In the genomic region with DNA sequence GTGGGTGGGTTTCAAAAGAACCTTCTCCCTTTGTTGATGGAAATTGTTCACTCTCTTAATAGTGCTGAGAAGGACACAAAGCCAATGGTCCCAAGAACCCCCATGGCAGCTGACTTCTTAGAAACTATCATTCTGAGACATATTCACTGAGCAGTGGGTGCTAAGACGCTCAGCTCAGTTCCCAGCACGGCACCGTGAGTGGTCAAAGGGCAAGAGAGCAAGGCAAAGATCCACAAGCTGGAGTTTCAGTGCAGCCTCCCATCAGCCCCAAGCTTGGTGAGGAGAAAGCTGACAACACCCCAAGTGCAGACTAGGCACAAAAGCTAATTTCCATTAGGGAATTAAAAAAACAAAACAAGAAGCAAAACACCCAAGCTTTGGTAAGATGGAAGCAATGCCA, we compare ENCODE assay signal across 29 mouse cellular contexts. TPM values are rescaled to one million over a fixed set of nuclear protein-coding genes. Genes with fewer than 3 reads are reported as not detected.
A peak's percentile ranks its signal among the peaks of the same experiment; 100 is the strongest.
DNase-seq lines count a peak whose midpoint lies in the region; ATAC-seq lines count a peak whose summit lies in the region.
"Had no signal": no experiment of that assay in that cellular context is flagged by ENCODE, and none has a peak within 500 bp of the region (broad histone marks: within the 10 kb centered on the region; RNA-seq: fewer than 3 reads in every experiment).

No protein-coding gene starts in this region.

- H3K4me1 ChIP-seq in hindbrain, embryonic 13.5 days (replicated peaks), result peaks cover 89% of the 10 kb centered on the region
- H3K4me1 ChIP-seq in hindbrain, embryonic 16.5 days (ENCODE audit: control insufficient read depth, insufficient read depth, low read depth, low read length), result peaks cover 25% of the 10 kb centered on the region
- H3K4me1 ChIP-seq in kidney, embryonic 15.5 days, result peaks cover 89% of the 10 kb centered on the region
- H3K4me1 ChIP-seq in midbrain, embryonic 15.5 days, result peaks cover 67% of the 10 kb centered on the region
- peaks cover 61% of the 10 kb centered on the region for H3K4me1 ChIP-seq in midbrain, embryonic 14.5 days (ENCODE audit: control insufficient read depth, insufficient read depth, low read length)

- H3K36me3 ChIP-seq in hindbrain, embryonic 13.5 days, result peaks cover 11% of the 10 kb centered on the region
- no peaks in the 10 kb centered on the region for H3K36me3 ChIP-seq in hindbrain, embryonic 16.5 days (ENCODE audit: control insufficient read depth, insufficient read depth, low read length)
- H3K36me3 ChIP-seq in kidney, embryonic 15.5 days, result 0 out of 2 replicates have a peak, but pooled peaks cover 6% of the 10 kb centered on the region
- H3K36me3 ChIP-seq in midbrain, embryonic 15.5 days (replicated peaks), result no peaks in the 10 kb centered on the region
- peaks cover 5% of the 10 kb centered on the region; the same call in 1 of the 2 replicates for H3K36me3 ChIP-seq in midbrain, embryonic 14.5 days (ENCODE audit: control insufficient read depth, insufficient read depth, low read length)
- H3K36me3 ChIP-seq: heart, embryonic 15.5 days; limb, embryonic 12.5 days; neural tube, embryonic 12.5 days had no signal

- H3K9ac ChIP-seq in hindbrain, embryonic 13.5 days, result no peak overlapping the region
- H3K9ac ChIP-seq in hindbrain, embryonic 16.5 days (ENCODE audit: low read depth, low read length), result no peak overlapping the region
- no peak overlapping the region for H3K9ac ChIP-seq in kidney, embryonic 15.5 days
- H3K9ac ChIP-seq in midbrain, embryonic 15.5 days, result no peak overlapping the region
- H3K9ac ChIP-seq in midbrain, embryonic 14.5 days (replicated peaks; ENCODE audit: low read length), result no peak overlapping the region
- H3K9ac ChIP-seq: embryonic facial prominence, embryonic 13.5 days; forebrain, postnatal 0 days; heart, embryonic 15.5 days; limb, embryonic 12.5 days; liver, embryonic 15.5 days; lung, embryonic 14.5 days; neural tube, embryonic 12.5 days had no signal

- H3K4me3 ChIP-seq in hindbrain, embryonic 13.5 days, result no peak overlapping the region
- H3K4me3 ChIP-seq in hindbrain, embryonic 16.5 days (ENCODE audit: low read length), result no peak overlapping the region
- no peak overlapping the region for H3K4me3 ChIP-seq in kidney, embryonic 15.5 days (replicated peaks)
- no peak overlapping the region for H3K4me3 ChIP-seq in midbrain, embryonic 15.5 days
- no peak overlapping the region for H3K4me3 ChIP-seq in midbrain, embryonic 14.5 days (replicated peaks; ENCODE audit: low read depth, low read length)
- H3K4me3 ChIP-seq: embryonic facial prominence, embryonic 13.5 days; forebrain, embryonic 10.5 days; heart, adult 2 months; heart, embryonic 15.5 days; left cerebral cortex, adult 2 months; limb, embryonic 12.5 days; liver, embryonic 15.5 days; myocyte; neural tube, embryonic 12.5 days had no signal

- H3K27me3 ChIP-seq in hindbrain, embryonic 13.5 days, result no peaks in the 10 kb centered on the region
- no peaks in the 10 kb centered on the region for H3K27me3 ChIP-seq in hindbrain, embryonic 16.5 days (replicated peaks; ENCODE audit: control insufficient read depth, insufficient read depth, low read length)
- H3K27me3 ChIP-seq in kidney, embryonic 15.5 days, result no peaks in the 10 kb centered on the region
- H3K27me3 ChIP-seq in midbrain, embryonic 15.5 days (replicated peaks), result no peaks in the 10 kb centered on the region
- no peaks in the 10 kb centered on the region for H3K27me3 ChIP-seq in midbrain, embryonic 14.5 days (ENCODE audit: control insufficient read depth, insufficient read depth, low read length)
- H3K27me3 ChIP-seq: embryonic facial prominence, embryonic 13.5 days; heart, embryonic 15.5 days; liver, embryonic 15.5 days; neural tube, embryonic 12.5 days had no signal

- H3K9me3 ChIP-seq in hindbrain, embryonic 13.5 days, result no peaks in the 10 kb centered on the region
- no peaks in the 10 kb centered on the region for H3K9me3 ChIP-seq in hindbrain, embryonic 16.5 days (ENCODE audit: control insufficient read depth, low read length)
- H3K9me3 ChIP-seq in kidney, embryonic 15.5 days (replicated peaks), result no peaks in the 10 kb centered on the region
- no peaks in the 10 kb centered on the region for H3K9me3 ChIP-seq in midbrain, embryonic 15.5 days
- H3K9me3 ChIP-seq in midbrain, embryonic 14.5 days (ENCODE audit: control insufficient read depth, low read length), result no peaks in the 10 kb centered on the region
- H3K9me3 ChIP-seq: embryonic facial prominence, embryonic 13.5 days; forebrain, embryonic 10.5 days; heart, embryonic 15.5 days; limb, embryonic 12.5 days; liver, embryonic 15.5 days; neural tube, embryonic 12.5 days had no signal

- WGBS in hindbrain, embryonic 13.5 days, result 54% methylated on average over 3 of the region's 3 CpGs
- 81% methylated on average over 3 of the region's 3 CpGs for WGBS in hindbrain, embryonic 16.5 days
- WGBS in kidney, embryonic 15.5 days, result 39% methylated on average over 3 of the region's 3 CpGs
- 82% methylated on average over 3 of the region's 3 CpGs for WGBS in midbrain, embryonic 15.5 days
- 82% methylated on average over 3 of the region's 3 CpGs for WGBS in midbrain, embryonic 14.5 days

- ATAC-seq in hindbrain, embryonic 13.5 days (ENCODE audit: low FRiP score), result no peak
- no peak for ATAC-seq in hindbrain, embryonic 16.5 days
- ATAC-seq in kidney, embryonic 15.5 days (replicated peaks; ENCODE audit: low FRiP score), result no peak
- no peak for ATAC-seq in midbrain, embryonic 15.5 days (replicated peaks)
- no peak for ATAC-seq in midbrain, embryonic 14.5 days (ENCODE audit: low FRiP score, low TSS enrichment)
- ATAC-seq: activated CD4-positive, CD25-positive, alpha-beta regulatory T cell, adult 4 months; forebrain, postnatal 0 days; intestine, embryonic 16.5 days had no signal

- H3K27ac ChIP-seq in hindbrain, embryonic 13.5 days, result peak overlapping the region; percentile 78
- no peak overlapping the region for H3K27ac ChIP-seq in hindbrain, embryonic 16.5 days (ENCODE audit: low read depth, low read length)
- H3K27ac ChIP-seq in kidney, embryonic 15.5 days, result no peak overlapping the region
- 0 out of 2 replicates have a peak overlapping the region, but pooled peaks have one; percentile 6 for H3K27ac ChIP-seq in midbrain, embryonic 15.5 days
- H3K27ac ChIP-seq in midbrain, embryonic 14.5 days (replicated peaks; ENCODE audit: low read depth, low read length), result no peak overlapping the region
- H3K27ac ChIP-seq: embryonic facial prominence, embryonic 13.5 days; heart, adult 2 months; left cerebral cortex, adult 2 months; limb, embryonic 12.5 days; liver, embryonic 15.5 days; neural tube, embryonic 12.5 days had no signal

- DNase-seq in kidney, adult 8-10 months, result peak; percentile 33 to 34
- no peak for DNase-seq in midbrain, embryonic 14.5 days
- peak; percentile 53 for DNase-seq in yolk sac, embryonic 10.5 days (ENCODE audit: low spot score)
- no peak for DNase-seq in thymus, postnatal 0 days (ENCODE audit: low spot score)
- DNase-seq: adrenal gland, adult 2 months; adrenal gland, postnatal 36 days; B cell, adult 2 months; cerebellum, adult 18-20 months; cerebellum, postnatal 10 days; forebrain, postnatal 0 days; heart, adult 2 months; heart, postnatal 36 days; lung, embryonic 14.5 days; lung, postnatal 14 days; thymus, adult 2 months had no signal

- no peak overlapping the region for H3K4me2 ChIP-seq in hindbrain, embryonic 13.5 days
- H3K4me2 ChIP-seq in hindbrain, embryonic 16.5 days (ENCODE audit: low read length), result no peak overlapping the region
- no peak overlapping the region for H3K4me2 ChIP-seq in kidney, embryonic 15.5 days
- no peak overlapping the region for H3K4me2 ChIP-seq in midbrain, embryonic 15.5 days
- H3K4me2 ChIP-seq in midbrain, embryonic 14.5 days (ENCODE audit: low read length), result no peak overlapping the region
- H3K4me2 ChIP-seq: embryonic facial prominence, embryonic 13.5 days; heart, embryonic 15.5 days; limb, embryonic 12.5 days; liver, embryonic 15.5 days; lung, embryonic 14.5 days; neural tube, embryonic 12.5 days had no signal

RNA-seq across cellular contexts. Expression of a gene that starts 25.9 kb away (rescaled TPM):
- 10.9 and 12.8 TPM in 2 replicates for polyA plus RNA-seq in hindbrain, embryonic 13.5 days (2015; fragmentation: Nextera tagmentation; extraction: Ambion mirVana)
- polyA plus RNA-seq in hindbrain, embryonic 16.5 days (2015; fragmentation: Nextera tagmentation; extraction: Ambion mirVana), result 5.4 and 8.6 TPM in 2 replicates
- polyA plus RNA-seq in kidney, embryonic 15.5 days (2015; fragmentation: Nextera tagmentation; extraction: Ambion mirVana), result 6.2 and 9.1 TPM in 2 replicates
- polyA plus RNA-seq in midbrain, embryonic 15.5 days (2015; fragmentation: Nextera tagmentation; extraction: Ambion mirVana), result 9.2 and 10.5 TPM in 2 replicates
- 8.7 and 9.6 TPM in 2 replicates for polyA plus RNA-seq in midbrain, embryonic 14.5 days (2014; fragmentation: Nextera tagmentation; extraction: Ambion mirVana)
- polyA plus RNA-seq in thymus, postnatal 0 days (2015; fragmentation: Nextera tagmentation; extraction: Ambion mirVana), result 26.2 and 27.3 TPM in 2 replicates

RNA-seq across cellular contexts. Expression of a gene that starts 45.0 kb away (rescaled TPM):
- 71.2 and 72.4 TPM in 2 replicates for polyA plus RNA-seq in hindbrain, embryonic 13.5 days (2015; fragmentation: Nextera tagmentation; extraction: Ambion mirVana)
- polyA plus RNA-seq in hindbrain, embryonic 16.5 days (2015; fragmentation: Nextera tagmentation; extraction: Ambion mirVana), result 57.2 and 66.1 TPM in 2 replicates
- polyA plus RNA-seq in kidney, embryonic 15.5 days (2015; fragmentation: Nextera tagmentation; extraction: Ambion mirVana), result 71.0 and 71.8 TPM in 2 replicates
- 75.4 and 86.2 TPM in 2 replicates for polyA plus RNA-seq in midbrain, embryonic 15.5 days (2015; fragmentation: Nextera tagmentation; extraction: Ambion mirVana)
- polyA plus RNA-seq in midbrain, embryonic 14.5 days (2014; fragmentation: Nextera tagmentation; extraction: Ambion mirVana), result 66.3 and 68.7 TPM in 2 replicates
- 211 and 221 TPM in 2 replicates for polyA plus RNA-seq in thymus, postnatal 0 days (2015; fragmentation: Nextera tagmentation; extraction: Ambion mirVana)

Comparison
In these comparisons a context has a peak if more than half of its experiments do, and no peak if none do; other contexts are left out.
1. H3K27ac ChIP-seq: peak in hindbrain, embryonic 13.5 days (single experiment) and midbrain, embryonic 15.5 days (single experiment); none in hindbrain, embryonic 16.5 days (single experiment), kidney, embryonic 15.5 days (single experiment) and midbrain, embryonic 14.5 days (single experiment).
2. DNase-seq: peak in kidney, adult 8-10 months (2 of 2) and yolk sac, embryonic 10.5 days (single experiment); none in midbrain, embryonic 14.5 days (single experiment) and thymus, postnatal 0 days (single experiment).